Mouse (Mus musculus) kidney, postnatal 4 days (tissue): ENCODE data around the gene Nrl.
A peak's percentile ranks its signal among the peaks of the same experiment; 100 is the strongest.

Experiments used
- DNase-seq, 2 experiments: peaks; one replicate each; pipeline ENCODE4 v3.0.0; 2021; ENCODE audit warnings: mixed read lengths in 2 of 2

Gene Nrl

DNA sequence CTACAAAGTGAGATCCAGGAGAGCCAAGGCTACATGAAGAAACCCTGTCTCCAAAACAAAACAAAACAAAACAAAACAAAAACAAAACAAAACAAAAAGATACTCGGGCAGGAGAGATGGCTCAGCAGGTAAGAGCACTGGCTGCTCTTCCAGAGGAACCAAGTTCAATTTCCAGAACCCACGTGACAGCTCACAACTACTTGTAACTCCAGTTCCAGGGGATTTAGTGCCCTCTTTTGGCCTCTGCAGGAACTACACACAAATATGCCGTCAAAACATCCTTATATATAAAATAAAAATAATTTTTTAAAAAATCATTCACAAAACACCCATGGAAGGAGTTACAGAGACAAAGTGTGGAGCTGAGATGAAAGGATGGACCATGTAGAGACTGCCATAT is 3.2 kb upstream of the Nrl start:
- peak; percentile 42 for DNase-seq

DNA sequence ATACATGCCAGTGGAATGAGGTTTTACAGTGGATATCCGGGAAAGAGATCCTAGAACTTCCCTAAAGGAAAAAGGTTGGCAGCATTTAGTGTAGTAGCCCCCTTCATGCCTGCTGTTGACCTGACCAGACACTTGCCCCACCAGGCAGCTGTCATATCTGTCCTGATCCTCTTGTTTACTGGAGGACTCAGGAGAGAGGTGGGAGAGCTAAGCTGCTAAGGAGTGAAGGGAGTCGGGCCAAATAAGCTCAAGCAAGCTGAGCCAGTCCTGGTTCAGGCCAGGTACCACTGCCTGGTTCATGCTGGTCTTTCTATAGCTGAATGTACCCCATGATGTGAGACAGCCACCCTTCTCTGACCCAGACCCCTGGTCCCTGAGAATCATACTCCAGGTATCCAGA is 1.9 kb upstream of the Nrl start:
- DNase-seq = no peak

GRCm38 (mm10) chr14:55524062-55524461 is 719 bp downstream of the Nrl start:
- no peak for DNase-seq

DNA sequence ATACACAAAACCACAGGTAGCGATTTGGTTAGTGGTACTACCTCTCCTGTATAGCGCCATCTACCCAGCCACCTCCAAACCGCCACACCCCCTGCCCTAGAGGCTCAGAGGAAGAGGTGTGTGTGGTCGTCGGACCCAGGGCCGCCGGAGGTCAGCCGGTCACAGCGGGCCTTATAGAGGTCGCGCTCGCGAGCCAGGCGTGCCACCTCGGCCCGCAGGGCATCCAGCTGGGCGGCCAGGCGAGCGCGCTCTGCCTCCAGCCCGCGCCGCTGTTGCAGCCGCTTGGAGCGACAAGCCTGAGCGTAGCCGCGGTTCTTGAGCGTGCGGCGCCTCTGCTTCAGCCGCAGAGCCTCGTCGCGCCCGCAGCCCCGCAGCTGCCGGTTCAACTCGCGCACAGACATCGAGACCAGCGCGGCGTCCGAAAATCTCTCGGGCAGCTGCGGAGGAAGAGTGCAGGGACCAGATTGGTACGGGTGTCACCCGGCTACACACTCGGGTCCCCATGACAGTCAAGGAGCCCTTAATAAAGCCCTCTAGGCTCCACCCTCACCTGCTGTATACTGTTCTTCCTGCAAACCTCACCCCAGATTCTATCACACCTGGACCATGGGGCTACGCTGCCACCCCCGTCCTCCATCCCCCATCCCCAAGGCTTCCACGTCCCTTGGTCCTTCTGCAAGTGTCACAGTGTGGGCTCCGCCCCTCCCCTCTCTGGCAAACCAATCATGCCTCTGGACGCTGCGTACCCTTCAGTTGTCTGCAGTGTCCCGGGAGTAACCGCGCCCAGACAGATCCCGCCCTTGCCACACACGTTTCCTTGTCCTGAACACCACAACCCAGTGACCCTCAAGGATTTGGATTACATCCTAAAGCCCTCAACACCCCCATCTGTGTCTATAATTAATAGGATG is 4.1 kb downstream of the Nrl start:
- DNase-seq = peak; percentile 32 to 57

GRCm38 (mm10) chr14:55519604-55520003 is 5.2 kb downstream of the Nrl start:
- DNase-seq = no peak

- no peak for DNase-seq
Observed at GRCm38 (mm10) chr14:55518897-55519296, 5.9 kb downstream of the Nrl start.

DNA sequence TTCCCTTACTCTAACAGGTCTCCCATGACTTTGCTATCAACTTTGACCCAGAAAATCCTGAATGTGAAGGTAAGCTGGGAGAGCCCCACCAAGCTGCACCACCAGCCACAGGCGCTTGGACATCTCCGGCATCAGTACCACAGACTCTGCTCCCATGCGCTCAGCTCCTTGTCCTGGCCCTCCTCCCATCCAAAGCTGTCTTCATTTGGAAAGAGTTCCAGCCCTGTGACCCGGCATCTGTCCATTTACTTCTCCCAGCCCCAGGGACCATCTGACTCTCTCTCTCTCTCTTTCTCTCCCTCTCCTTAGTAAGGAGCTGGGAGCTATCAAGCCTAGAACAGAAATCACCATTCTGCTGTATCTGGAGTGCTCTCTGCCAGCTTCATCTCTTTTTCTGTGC is 8.9 kb downstream of the Nrl start:
- DNase-seq = no peak

DNA sequence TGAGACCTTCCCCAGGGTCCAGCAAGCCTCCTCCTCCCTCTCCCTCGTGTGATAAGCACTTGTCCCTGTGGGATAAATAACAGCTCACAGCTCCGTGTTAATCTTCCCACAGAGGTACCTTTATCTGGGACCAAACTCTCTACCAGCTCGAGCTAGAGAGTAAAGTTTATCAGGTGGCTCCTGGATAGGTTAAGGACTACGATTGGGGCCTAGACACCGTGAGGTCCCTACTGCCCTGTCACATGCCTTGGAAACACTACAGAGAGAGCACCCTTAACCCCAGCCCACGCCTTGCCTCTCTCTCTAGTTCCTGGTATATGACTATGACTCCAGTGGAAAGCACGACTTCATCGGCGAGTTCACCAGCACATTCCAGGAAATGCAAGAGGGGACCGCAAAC is 10.9 kb downstream of the Nrl start:
- DNase-seq = no peak

DNA sequence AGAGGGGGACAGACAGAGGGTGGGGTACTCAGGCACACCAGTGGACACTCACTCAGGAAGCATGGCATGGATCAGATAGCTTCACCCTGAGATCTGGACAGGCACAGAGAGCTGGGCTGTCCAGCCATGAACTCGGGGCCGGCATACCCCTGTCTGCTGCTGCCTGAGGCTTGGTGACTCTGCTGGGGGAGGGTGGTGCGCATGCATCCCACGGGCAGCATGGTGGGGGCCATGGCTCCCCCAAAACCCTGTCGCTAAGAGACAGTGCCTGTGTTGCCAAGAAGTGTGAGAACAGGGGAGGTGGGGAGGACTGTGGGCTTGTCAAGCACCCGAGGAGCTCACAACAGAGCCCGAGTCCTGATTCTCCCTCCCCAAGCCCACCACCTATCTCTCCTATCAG is 13.7 kb downstream of the Nrl start:
- DNase-seq = no peak

DNA sequence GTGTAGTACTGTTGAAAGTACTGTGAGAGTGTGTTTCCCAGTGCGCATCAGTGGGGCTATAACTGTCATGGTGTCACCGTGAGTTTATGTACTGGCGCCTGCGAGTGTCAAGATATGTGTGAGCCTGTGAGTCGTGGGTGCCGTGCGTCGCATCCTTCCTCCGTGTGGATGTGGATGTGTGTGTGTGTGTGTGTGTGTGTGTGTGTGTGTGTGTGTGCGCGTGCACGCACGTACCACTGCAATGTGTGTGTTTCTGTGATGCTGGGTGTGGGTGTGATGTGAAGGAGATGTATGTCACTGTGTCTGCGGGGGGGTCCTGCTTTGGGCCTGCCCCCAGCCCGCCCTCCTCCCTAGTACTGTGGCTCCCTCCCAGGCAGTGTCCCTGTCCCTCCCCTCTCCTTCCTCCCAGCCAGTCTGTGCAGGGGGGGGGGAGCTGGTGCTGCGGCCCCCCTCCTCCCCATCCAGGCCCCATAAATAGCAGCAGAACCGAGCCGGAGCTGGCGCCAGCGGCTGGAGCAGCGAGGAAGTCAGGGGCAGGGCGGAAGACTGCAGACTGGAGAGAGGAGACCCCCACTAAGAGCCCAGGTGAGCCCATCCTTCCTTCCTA is 14.6 kb downstream of the Nrl start, which contains the start of gene Cpne6:
Gene Cpne6, plus strand, starts transcription at position 321 of the 607 bp plus-strand sequence.
- no peak for DNase-seq

DNA sequence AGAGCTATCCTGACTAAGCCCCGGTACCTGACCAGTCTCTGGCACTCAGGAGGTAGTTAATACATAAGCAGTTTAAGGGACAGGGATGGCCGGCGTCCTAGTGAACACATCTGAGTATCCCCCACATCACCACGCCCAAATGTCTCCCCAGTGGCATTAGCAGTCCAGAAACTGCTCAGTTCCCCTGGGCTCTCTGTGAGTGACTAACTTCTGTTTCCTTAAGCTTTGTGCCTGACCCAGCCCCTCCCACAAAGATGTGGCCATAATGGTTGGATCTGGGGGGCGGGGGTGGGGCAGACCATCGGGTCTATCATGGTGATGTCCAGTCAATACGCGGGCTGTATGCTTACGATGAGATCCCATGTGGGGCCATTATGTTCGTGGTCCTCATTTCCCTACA is 15.2 kb downstream of the Nrl start:
- DNase-seq = no peak

DNA sequence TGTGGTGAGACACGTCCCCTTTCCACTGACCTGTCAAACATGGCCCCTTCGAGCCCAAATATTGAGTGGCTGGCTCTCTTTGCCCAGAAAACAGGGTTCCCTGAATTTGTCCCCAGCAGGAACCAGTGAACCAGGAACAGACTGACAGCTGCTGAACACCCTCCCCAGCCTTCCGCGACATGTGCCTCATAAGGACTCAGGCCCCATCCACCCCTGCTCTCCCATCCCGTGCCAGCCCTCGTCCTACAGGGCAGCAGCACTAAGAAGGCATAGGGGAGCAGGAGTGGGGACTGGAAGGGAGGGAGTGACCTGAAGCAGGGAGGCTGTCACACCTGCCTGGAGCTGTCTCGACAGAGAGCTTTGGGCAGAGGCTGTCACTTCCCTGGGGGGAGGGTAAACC is 17.0 kb downstream of the Nrl start:
- DNase-seq = no peak

- no peak for DNase-seq
Observed at GRCm38 (mm10) chr14:55505612-55506011, 19.2 kb downstream of the Nrl start.

DNA sequence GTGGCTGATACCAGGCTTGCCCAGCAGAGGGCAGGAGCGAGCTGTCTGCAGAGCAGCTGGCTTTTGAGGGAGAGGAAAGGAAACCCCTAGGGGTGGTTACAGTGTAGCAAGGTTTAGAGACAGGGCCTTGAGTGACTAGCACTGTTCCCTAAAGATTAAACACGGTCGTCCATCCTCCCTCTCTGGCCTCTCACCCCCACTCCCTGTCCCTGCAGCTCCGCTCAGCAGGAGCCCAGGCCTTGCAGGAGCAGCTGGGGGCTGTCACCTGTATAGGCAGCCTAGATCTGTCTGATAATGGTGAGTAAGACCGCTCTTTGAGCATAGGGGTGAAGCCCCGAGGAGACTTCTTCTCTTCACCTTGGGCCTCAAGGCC is 27.3 kb downstream of the Nrl start:
- peak; percentile 94 to 95 for DNase-seq

GRCm38 (mm10) chr14:55496761-55497448 is 27.9 kb downstream of the Nrl start:
- DNase-seq = no peak

DNA sequence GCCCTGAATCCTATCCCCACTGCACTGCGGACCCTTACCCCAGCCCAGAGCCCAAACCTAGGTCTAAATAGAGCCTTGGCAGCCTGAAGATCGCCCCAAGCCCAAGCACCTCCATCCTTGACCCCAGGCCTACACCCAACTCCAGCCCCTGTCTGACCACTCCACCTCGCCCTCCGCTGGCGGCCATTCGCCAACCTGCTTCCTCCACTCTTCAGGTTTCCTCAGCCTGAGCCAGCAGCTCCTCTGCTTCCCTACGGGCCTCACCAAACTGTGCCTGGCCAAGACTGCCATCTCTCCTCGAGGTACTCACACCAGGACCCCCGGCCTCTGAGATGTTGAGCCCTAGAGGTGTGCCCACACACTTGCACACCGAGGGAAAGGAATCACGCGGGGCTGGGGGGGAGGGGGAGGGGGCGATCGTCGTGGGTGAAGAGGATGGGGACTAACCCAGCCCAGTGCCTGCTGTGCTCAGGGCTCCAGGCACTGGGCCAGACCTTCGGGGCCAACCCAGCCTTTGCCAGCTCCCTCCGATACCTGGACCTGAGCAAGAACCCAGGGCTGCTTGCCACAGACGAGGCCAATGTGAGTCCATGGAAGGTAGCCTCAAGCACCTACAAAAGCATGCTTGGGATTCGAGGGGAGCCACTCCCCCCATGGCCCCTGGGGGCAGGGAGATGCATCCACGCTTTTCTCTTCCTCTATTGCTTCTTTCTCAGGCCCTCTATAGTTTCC is 29.1 kb downstream of the Nrl start:
- no peak for DNase-seq

- no peak for DNase-seq
Observed at GRCm38 (mm10) chr14:55492103-55492502, 32.7 kb downstream of the Nrl start.

DNA sequence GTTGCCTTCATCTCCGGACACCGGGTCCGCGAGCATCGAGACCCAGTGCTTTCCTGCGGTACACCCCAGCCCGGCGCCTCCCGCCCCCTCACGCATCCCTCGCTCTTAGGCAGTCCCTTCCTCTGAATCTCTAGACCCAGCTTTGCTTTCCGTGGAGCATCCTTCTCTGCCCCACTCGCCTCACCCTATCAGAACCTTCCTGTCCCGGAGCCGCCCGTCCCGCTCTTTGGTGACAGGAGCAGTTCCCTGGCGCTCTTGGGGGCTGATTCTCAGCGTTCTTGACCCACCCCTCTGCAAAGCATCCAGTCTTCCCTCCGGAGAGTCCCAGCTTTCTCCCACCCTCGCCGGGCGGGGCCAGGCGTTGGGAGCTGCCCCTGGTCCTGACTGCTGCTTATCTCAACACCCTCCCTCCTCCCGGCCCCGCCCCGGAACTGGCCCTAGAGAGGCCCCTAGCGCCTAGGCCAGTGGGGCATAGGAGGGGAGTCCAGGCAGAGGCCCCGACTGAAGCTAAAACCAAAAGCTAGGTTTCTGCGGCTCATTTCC is 33.4 kb downstream of the Nrl start:
- peak; percentile 78 to 83 for DNase-seq

DNA sequence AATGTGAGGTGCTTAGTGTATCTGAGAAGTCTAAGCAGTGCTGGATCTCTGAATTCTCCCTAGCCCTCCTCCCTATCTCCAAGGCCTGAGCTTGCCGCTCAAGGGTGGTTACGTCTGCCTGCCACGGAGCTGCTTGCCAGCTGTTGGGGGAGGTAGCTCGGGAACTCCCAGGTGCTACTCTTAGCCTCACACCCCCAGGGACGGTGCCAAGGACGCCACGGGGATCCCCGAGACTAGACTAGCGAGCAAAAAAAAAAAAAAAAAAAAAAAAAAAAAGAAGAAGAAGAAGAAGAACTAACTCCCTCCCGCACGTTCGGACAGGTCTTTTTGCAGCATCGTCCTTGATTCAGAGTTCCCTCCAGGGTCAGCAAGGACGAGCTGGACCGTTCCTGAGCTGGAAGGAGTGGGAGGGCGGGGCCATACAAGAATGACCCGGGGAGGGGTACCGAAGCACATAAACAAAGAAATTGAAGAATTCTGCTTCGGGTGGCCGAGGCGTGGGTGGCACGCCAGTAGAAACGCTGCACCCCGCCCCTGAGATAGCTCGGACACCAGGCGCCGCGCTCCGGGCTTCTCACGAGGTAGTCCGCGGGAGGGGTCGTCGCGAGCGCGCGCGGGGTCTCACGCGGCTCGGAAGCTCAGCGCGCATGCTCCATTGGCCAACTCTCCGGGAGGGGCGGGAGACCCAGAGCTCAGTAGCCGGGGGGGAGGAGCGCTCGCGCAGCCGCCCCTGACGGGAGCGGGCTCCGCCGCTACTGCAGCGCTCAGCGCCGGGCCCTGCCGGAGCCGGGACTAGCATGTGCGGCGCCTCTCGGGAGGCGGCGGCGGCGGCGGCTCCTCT is 34.2 kb downstream of the Nrl start, which contains the start of gene Carmil3:
Gene Carmil3, plus strand, starts transcription at position 291 of the 841 bp plus-strand sequence.
- DNase-seq = peak; percentile 76 to 84

DNA sequence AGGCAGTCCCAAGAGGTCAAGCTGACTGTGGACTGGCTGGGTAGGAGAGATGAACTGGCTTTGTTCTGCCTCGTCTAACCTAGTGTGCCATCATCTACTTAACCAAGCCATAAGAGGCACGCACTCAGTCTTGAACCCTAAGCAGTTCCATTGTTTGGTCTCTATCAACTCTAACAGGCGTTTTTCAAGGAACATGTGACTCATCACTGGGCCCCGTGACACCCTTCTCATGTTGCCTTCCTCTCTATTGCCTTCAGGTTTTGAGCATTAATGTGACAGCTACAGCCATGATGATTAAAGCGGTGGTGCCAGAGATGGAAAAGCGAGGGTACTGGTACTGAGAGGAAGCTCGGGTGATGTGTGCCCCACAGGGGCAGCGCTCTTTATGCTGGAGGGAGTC is 37.9 kb downstream of the Nrl start:
- no peak for DNase-seq

DNA sequence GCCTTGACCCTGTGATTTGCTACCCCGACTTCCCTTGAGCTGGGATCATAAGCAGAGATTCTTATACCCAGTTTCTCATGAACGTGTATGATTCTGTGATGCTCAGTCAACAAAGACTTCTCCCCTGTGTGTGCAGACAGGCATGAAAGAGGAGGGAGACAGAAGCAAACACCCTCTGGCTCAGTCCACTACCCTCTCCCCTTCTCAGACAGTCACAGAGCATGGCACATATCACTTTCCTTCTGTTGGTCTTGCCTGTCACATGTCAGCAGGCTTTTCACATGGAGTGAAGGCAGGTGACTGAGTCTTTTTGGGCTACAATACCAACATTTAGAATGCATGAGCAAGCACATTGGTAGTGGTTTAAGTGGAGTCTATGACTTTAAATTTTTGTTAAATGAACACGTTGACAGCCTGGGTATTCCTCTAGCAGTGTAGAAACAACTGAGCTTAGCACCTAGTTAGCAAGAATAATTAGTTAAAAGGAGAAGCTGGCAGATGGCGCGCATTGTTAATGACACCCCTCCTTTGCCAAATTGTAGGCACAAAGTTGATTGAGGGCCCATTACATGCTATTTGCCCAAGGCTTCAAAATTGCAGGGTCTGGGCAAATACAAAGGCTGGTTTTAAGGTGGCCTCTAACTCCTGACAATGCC is 40.2 kb downstream of the Nrl start:
- no peak for DNase-seq
